ENCODE assay signal across 7 mouse cellular contexts in genomic region chr6:125039131-125039530, GRCm38 (mm10). TPM values are rescaled to one million over a fixed set of nuclear protein-coding genes. Genes with fewer than 3 reads are reported as not detected.
DNase-seq lines count a peak whose midpoint lies in the region; ATAC-seq and TF ChIP-seq lines count a peak whose summit lies in the region.

No protein-coding gene starts in this region.

- peak overlapping the region; percentile 40 for H3K27ac ChIP-seq in testis, adult 2 months (ENCODE audit: control insufficient read depth, insufficient read depth, low read depth, low read length)
- peak overlapping the region; percentile 31 for H3K27ac ChIP-seq in forebrain, embryonic 13.5 days
- H3K27ac ChIP-seq in liver, embryonic 14.5 days, result peak overlapping the region; percentile 57
- H3K27ac ChIP-seq in stomach, postnatal 0 days (replicated peaks), result peak overlapping the region; percentile 69; the same call in 1 of the 2 replicates

- TF ChIP-seq EP300 in liver, embryonic 14.5 days (IDR thresholded peaks at IDR 0.05; ENCODE audit: low read depth), result no peak
- no peak for TF ChIP-seq EP300 in stomach, postnatal 0 days (optimal IDR thresholded peaks at IDR 0.05)

- no peaks in the 10 kb centered on the region for H3K9me3 ChIP-seq in forebrain, embryonic 13.5 days (replicated peaks)
- no peaks in the 10 kb centered on the region for H3K9me3 ChIP-seq in liver, embryonic 14.5 days (ENCODE audit: control insufficient read depth, low read length)
- H3K9me3 ChIP-seq in stomach, postnatal 0 days (ENCODE audit: control insufficient read depth, low read length), result no peaks in the 10 kb centered on the region

- no peak for DNase-seq in testis, postnatal 14 days (ENCODE audit: low spot score)
- DNase-seq in liver, embryonic 14.5 days (ENCODE audit: low read depth in 3 of 3, low spot score in 3 of 3), result no peak
- DNase-seq in stomach, postnatal 0 days (ENCODE audit: low spot score), result no peak
- no peak for DNase-seq in adrenal gland, adult (ENCODE audit: inconsistent age in 2 of 2, low spot score in 1 of 2)
- DNase-seq in cerebellum, adult 9-10 months, result no peak

- H3K4me3 ChIP-seq in testis, adult 2 months (ENCODE audit: control insufficient read depth, low read depth, low read length), result peak overlapping the region; percentile 94
- H3K4me3 ChIP-seq in forebrain, embryonic 13.5 days, result peak overlapping the region; percentile 78
- H3K4me3 ChIP-seq in liver, embryonic 14.5 days (ENCODE audit: insufficient read depth in 1 of 2, low read depth in 2 of 2, low read length in 2 of 2), result peak overlapping the region; percentile 71 to 94
- peak overlapping the region; percentile 69 for H3K4me3 ChIP-seq in stomach, postnatal 0 days (ENCODE audit: low read depth, low read length)

- H3K9ac ChIP-seq in forebrain, embryonic 13.5 days, result no peak overlapping the region; the same call in 1 of the 2 replicates
- H3K9ac ChIP-seq in liver, embryonic 14.5 days (replicated peaks), result peak overlapping the region; percentile 54
- peak overlapping the region; percentile 28; the same call in 1 of the 2 replicates for H3K9ac ChIP-seq in stomach, postnatal 0 days (ENCODE audit: low read length)

- no peak for TF ChIP-seq POLR2A in testis, adult 2 months (IDR thresholded peaks at IDR 0.05; ENCODE audit: control insufficient read depth, low read depth, low read length)

- H3K27me3 ChIP-seq in testis, adult 2 months (ENCODE audit: control insufficient read depth, insufficient read depth, low read length), result no peaks in the 10 kb centered on the region
- no peaks in the 10 kb centered on the region for H3K27me3 ChIP-seq in forebrain, embryonic 13.5 days
- H3K27me3 ChIP-seq in liver, embryonic 14.5 days (ENCODE audit: control insufficient read depth, insufficient read depth, low read length), result no peaks in the 10 kb centered on the region
- no peaks in the 10 kb centered on the region for H3K27me3 ChIP-seq in stomach, postnatal 0 days (ENCODE audit: control insufficient read depth, insufficient read depth, low read length)

- H3K36me3 ChIP-seq in testis, adult 2 months (ENCODE audit: control insufficient read depth, insufficient read depth, low read length), result no peaks in the 10 kb centered on the region; the same call in none of the 2 replicates
- peaks cover 52% of the 10 kb centered on the region for H3K36me3 ChIP-seq in forebrain, embryonic 13.5 days (ENCODE audit: poor library complexity, severe bottlenecking)
- H3K36me3 ChIP-seq in liver, embryonic 14.5 days (replicated peaks; ENCODE audit: control insufficient read depth, insufficient read depth, low read depth), result peaks cover 22% of the 10 kb centered on the region
- peaks cover 13% of the 10 kb centered on the region for H3K36me3 ChIP-seq in stomach, postnatal 0 days (ENCODE audit: control insufficient read depth, insufficient read depth, low read length)

- H3K4me2 ChIP-seq in forebrain, embryonic 13.5 days, result peak overlapping the region; percentile 58
- H3K4me2 ChIP-seq in liver, embryonic 14.5 days (ENCODE audit: low read depth), result peak overlapping the region; percentile 92
- H3K4me2 ChIP-seq in stomach, postnatal 0 days (replicated peaks; ENCODE audit: low read depth), result peak overlapping the region; percentile 54

- no peak for TF ChIP-seq CTCF in testis, adult 2 months (IDR thresholded peaks at IDR 0.05; ENCODE audit: control insufficient read depth, insufficient read depth, insufficient replicate concordance, low read depth, low read length)
- no peak for TF ChIP-seq CTCF in liver, embryonic 14.5 days (IDR thresholded peaks at IDR 0.05; ENCODE audit: low read depth)
- no peak for TF ChIP-seq CTCF in stomach, postnatal 0 days (IDR thresholded peaks at IDR 0.05; ENCODE audit: low read depth)

- no peaks in the 10 kb centered on the region; the same call in none of the 2 replicates for H3K4me1 ChIP-seq in testis, adult 2 months (ENCODE audit: control insufficient read depth, insufficient read depth, low read length)
- peaks cover 22% of the 10 kb centered on the region for H3K4me1 ChIP-seq in forebrain, embryonic 13.5 days
- peaks cover 18 to 27% of the 10 kb centered on the region in 2 experiments for H3K4me1 ChIP-seq in liver, embryonic 14.5 days (replicated peaks; ENCODE audit: control insufficient read depth in 2 of 2, insufficient read depth in 2 of 2, low read length in 1 of 2)
- no peaks in the 10 kb centered on the region for H3K4me1 ChIP-seq in stomach, postnatal 0 days (replicated peaks; ENCODE audit: control insufficient read depth, insufficient read depth)

- peak; percentile 7 for ATAC-seq in forebrain, embryonic 13.5 days
- peak; percentile 13; the same call in 1 of the 2 replicates for ATAC-seq in liver, embryonic 14.5 days (ENCODE audit: insufficient read depth)
- 0 out of 2 replicates have a peak, but pooled peaks have one; percentile 4 for ATAC-seq in stomach, postnatal 0 days (ENCODE audit: low FRiP score, low TSS enrichment)

- WGBS in forebrain, embryonic 13.5 days, result 7% methylated on average over 8 of the region's 8 CpGs
- WGBS in liver, embryonic 14.5 days (ENCODE audit: insufficient replicate concordance), result 7% methylated on average over 8 of the region's 8 CpGs
- WGBS in stomach, postnatal 0 days, result 5% methylated on average over 8 of the region's 8 CpGs

RNA-seq across cellular contexts. Expression of gene Ing4, which starts 0.4 kb away (rescaled TPM):
- polyA plus RNA-seq in testis, adult 2 months (2012; rRNA removed), result 11.3 and 11.8 TPM in 2 replicates
- polyA plus RNA-seq in forebrain, embryonic 13.5 days (2015; fragmentation: Nextera tagmentation; extraction: Ambion mirVana), result 190 and 200 TPM in 2 replicates
- 14.1 and 17.9 TPM in 2 replicates for polyA plus RNA-seq in liver, embryonic 14.5 days (2012; rRNA removed)
- polyA plus RNA-seq in liver, embryonic 14.5 days (2014; fragmentation: Nextera tagmentation; extraction: Ambion mirVana), result 17.2 and 21.9 TPM in 2 replicates
- 72.5 and 77.4 TPM in 2 replicates for polyA plus RNA-seq in stomach, postnatal 0 days (2015; fragmentation: Nextera tagmentation; extraction: Ambion mirVana)

RNA-seq across cellular contexts. Expression of gene Acrbp, which starts 10.4 kb away (rescaled TPM):
- 1,698 and 1,947 TPM in 2 replicates for polyA plus RNA-seq in testis, adult 2 months (2012; rRNA removed)
- 19.1 and 20.9 TPM in 2 replicates for polyA plus RNA-seq in forebrain, embryonic 13.5 days (2015; fragmentation: Nextera tagmentation; extraction: Ambion mirVana)
- polyA plus RNA-seq in liver, embryonic 14.5 days (2012; rRNA removed), result 2.1 and 3.1 TPM in 2 replicates
- polyA plus RNA-seq in liver, embryonic 14.5 days (2014; fragmentation: Nextera tagmentation; extraction: Ambion mirVana), result 1.3 and 2.0 TPM in 2 replicates
- polyA plus RNA-seq in stomach, postnatal 0 days (2015; fragmentation: Nextera tagmentation; extraction: Ambion mirVana), result 2.5 and 2.6 TPM in 2 replicates

RNA-seq across cellular contexts. Expression of gene Lpar5, which starts 28.6 kb away (rescaled TPM):
- polyA plus RNA-seq in testis, adult 2 months (2012; rRNA removed), result 0.31 and 0.32 TPM in 2 replicates
- polyA plus RNA-seq in forebrain, embryonic 13.5 days (2015; fragmentation: Nextera tagmentation; extraction: Ambion mirVana), result 0.38 and 0.44 TPM in 2 replicates
- polyA plus RNA-seq in liver, embryonic 14.5 days (2012; rRNA removed), result 1.6 and 1.8 TPM in 2 replicates
- polyA plus RNA-seq in liver, embryonic 14.5 days (2014; fragmentation: Nextera tagmentation; extraction: Ambion mirVana), result 0.68 and 1.0 TPM in 2 replicates
- 6.4 and 7.0 TPM in 2 replicates for polyA plus RNA-seq in stomach, postnatal 0 days (2015; fragmentation: Nextera tagmentation; extraction: Ambion mirVana)

RNA-seq across cellular contexts. Expression of gene Zfp384, which starts 30.2 kb away (rescaled TPM):
- polyA plus RNA-seq in testis, adult 2 months (2012; rRNA removed), result 50.2 and 53.1 TPM in 2 replicates
- 18.1 and 19.9 TPM in 2 replicates for polyA plus RNA-seq in forebrain, embryonic 13.5 days (2015; fragmentation: Nextera tagmentation; extraction: Ambion mirVana)
- polyA plus RNA-seq in liver, embryonic 14.5 days (2012; rRNA removed), result 20.2 and 22.2 TPM in 2 replicates
- polyA plus RNA-seq in liver, embryonic 14.5 days (2014; fragmentation: Nextera tagmentation; extraction: Ambion mirVana), result 2.9 and 3.1 TPM in 2 replicates
- 7.0 and 7.2 TPM in 2 replicates for polyA plus RNA-seq in stomach, postnatal 0 days (2015; fragmentation: Nextera tagmentation; extraction: Ambion mirVana)

RNA-seq across cellular contexts. Expression of gene Pianp, which starts 42.6 kb away (rescaled TPM):
- 0.23 and 0.38 TPM in 2 replicates for polyA plus RNA-seq in testis, adult 2 months (2012; rRNA removed)
- polyA plus RNA-seq in forebrain, embryonic 13.5 days (2015; fragmentation: Nextera tagmentation; extraction: Ambion mirVana), result 13.0 and 16.1 TPM in 2 replicates
- 0.07 and 0.09 TPM in 2 replicates for polyA plus RNA-seq in liver, embryonic 14.5 days (2012; rRNA removed)
- polyA plus RNA-seq in liver, embryonic 14.5 days (2014; fragmentation: Nextera tagmentation; extraction: Ambion mirVana), result not detected in 2 replicates
- polyA plus RNA-seq in stomach, postnatal 0 days (2015; fragmentation: Nextera tagmentation; extraction: Ambion mirVana), result 3.1 and 4.0 TPM in 2 replicates

Comparison
In these comparisons a context has a peak if more than half of its experiments do, and no peak if none do; other contexts are left out.
1. RNA of gene Acrbp, which starts 10.4 kb away (polyA plus RNA-seq): 1,698 to 1,947 TPM in testis, adult 2 months; 19.1 to 20.9 TPM in forebrain, embryonic 13.5 days, 1.3 to 3.1 TPM in liver, embryonic 14.5 days and 2.5 to 2.6 TPM in stomach, postnatal 0 days; every median in the first group is over 10 times any median in the second.
2. Peak in every context shown above with its lines, with median percentiles within 50 percentile points of each other: H3K27ac ChIP-seq, H3K4me3 ChIP-seq, ATAC-seq and H3K4me2 ChIP-seq.